Mouse (Mus musculus): ENCODE results near the gene Ptpdc1. TPM values are rescaled to one million over a fixed set of nuclear protein-coding genes. Genes with fewer than 3 reads are reported as not detected.
A peak's percentile ranks its signal among the peaks of the same experiment; 100 is the strongest.

Ptpdc1 gene
- polyA plus RNA-seq, 1 experiment from 2014 or later = 16.9 TPM

- Histone ChIP-seq H3K9me3 (replicated peaks; ENCODE audit: control insufficient read depth, low read length) (no peaks in the 10 kb centered on the region), H3K9ac (replicated peaks; ENCODE audit: low read length) (no peak overlapping the region), H3K4me1 (ENCODE audit: control insufficient read depth, insufficient read depth, low read length) (no peaks in the 10 kb centered on the region), H3K27me3 (ENCODE audit: control insufficient read depth, insufficient read depth, low read length) (no peaks in the 10 kb centered on the region), H3K27ac (replicated peaks; ENCODE audit: low read depth, low read length) (no peak overlapping the region), H3K36me3 (replicated peaks; ENCODE audit: control insufficient read depth, insufficient read depth, low read depth, low read length) (no peaks in the 10 kb centered on the region), H3K4me2 (ENCODE audit: low read depth, low read length) (no peak overlapping the region), H3K4me3 (ENCODE audit: low read depth, low read length) (no peak overlapping the region)
- WGBS = 90% methylated on average over 4 of the region's 4 CpGs
- DNase-seq (ENCODE audit: low spot score) = no peak
- ATAC-seq (replicated peaks; ENCODE audit: insufficient number of reproducible peaks, low FRiP score, low TSS enrichment, low read depth) = no peak
These were observed 21.2 kb upstream of the Ptpdc1 start for GRCm38 (mm10) chr13:48646696-48647095.

GRCm38 (mm10) chr13:48643991-48644390, 18.5 kb upstream of the Ptpdc1 start:
- no peak for ATAC-seq (replicated peaks; ENCODE audit: insufficient number of reproducible peaks, low FRiP score, low TSS enrichment, low read depth)

GRCm38 (mm10) chr13:48643072-48643471, 17.6 kb upstream of the Ptpdc1 start:
- Histone ChIP-seq H3K36me3 (replicated peaks; ENCODE audit: control insufficient read depth, insufficient read depth, low read depth, low read length) (no peaks in the 10 kb centered on the region), H3K4me3 (ENCODE audit: low read depth, low read length) (no peak overlapping the region), H3K9me3 (replicated peaks; ENCODE audit: control insufficient read depth, low read length) (no peaks in the 10 kb centered on the region), H3K27me3 (ENCODE audit: control insufficient read depth, insufficient read depth, low read length) (no peaks in the 10 kb centered on the region), H3K9ac (replicated peaks; ENCODE audit: low read length) (no peak overlapping the region), H3K4me1 (ENCODE audit: control insufficient read depth, insufficient read depth, low read length) (no peaks in the 10 kb centered on the region), H3K27ac (replicated peaks; ENCODE audit: low read depth, low read length) (no peak overlapping the region), H3K4me2 (ENCODE audit: low read depth, low read length) (no peak overlapping the region)
- 80% methylated on average over 6 of the region's 6 CpGs for WGBS
- DNase-seq (ENCODE audit: low spot score) = no peak
- no peak for ATAC-seq (replicated peaks; ENCODE audit: insufficient number of reproducible peaks, low FRiP score, low TSS enrichment, low read depth)

More at GRCm38 (mm10) chr13:48643991-48644390, 18.5 kb upstream of the Ptpdc1 start:
- no peak overlapping the region for H3K4me2 ChIP-seq (ENCODE audit: low read depth, low read length)
- no peaks in the 10 kb centered on the region for H3K9me3 ChIP-seq (replicated peaks; ENCODE audit: control insufficient read depth, low read length)
- no peaks in the 10 kb centered on the region for H3K4me1 ChIP-seq (ENCODE audit: control insufficient read depth, insufficient read depth, low read length)
- no peak overlapping the region for H3K9ac ChIP-seq (replicated peaks; ENCODE audit: low read length)
- no peak overlapping the region for H3K4me3 ChIP-seq (ENCODE audit: low read depth, low read length)
- H3K27me3 ChIP-seq (ENCODE audit: control insufficient read depth, insufficient read depth, low read length) = no peaks in the 10 kb centered on the region
- H3K27ac ChIP-seq (replicated peaks; ENCODE audit: low read depth, low read length) = no peak overlapping the region
- 86% methylated on average over 3 of the region's 3 CpGs for WGBS
- no peak for DNase-seq (ENCODE audit: low spot score)
- no peaks in the 10 kb centered on the region for H3K36me3 ChIP-seq (replicated peaks; ENCODE audit: control insufficient read depth, insufficient read depth, low read depth, low read length)

GRCm38 (mm10) chr13:48639570-48639969, 14.1 kb upstream of the Ptpdc1 start:
- Histone ChIP-seq H3K9me3 (replicated peaks; ENCODE audit: control insufficient read depth, low read length) (no peaks in the 10 kb centered on the region), H3K27me3 (ENCODE audit: control insufficient read depth, insufficient read depth, low read length) (no peaks in the 10 kb centered on the region), H3K4me2 (ENCODE audit: low read depth, low read length) (no peak overlapping the region), H3K4me3 (ENCODE audit: low read depth, low read length) (no peak overlapping the region), H3K9ac (replicated peaks; ENCODE audit: low read length) (no peak overlapping the region), H3K27ac (replicated peaks; ENCODE audit: low read depth, low read length) (no peak overlapping the region), H3K4me1 (ENCODE audit: control insufficient read depth, insufficient read depth, low read length) (no peaks in the 10 kb centered on the region), H3K36me3 (replicated peaks; ENCODE audit: control insufficient read depth, insufficient read depth, low read depth, low read length) (no peaks in the 10 kb centered on the region)
- DNase-seq (ENCODE audit: low spot score) = peak; percentile 84
- ATAC-seq (replicated peaks; ENCODE audit: insufficient number of reproducible peaks, low FRiP score, low TSS enrichment, low read depth) = no peak

- H3K27me3 ChIP-seq (ENCODE audit: control insufficient read depth, insufficient read depth, low read length) = no peaks in the 10 kb centered on the region
- 52% methylated on average over 2 of the region's 2 CpGs for WGBS
These were observed 12.2 kb upstream of the Ptpdc1 start for GRCm38 (mm10) chr13:48637706-48638105.

GRCm38 (mm10) chr13:48631691-48632090, 6.2 kb upstream of the Ptpdc1 start:
- Histone ChIP-seq H3K9me3 (replicated peaks; ENCODE audit: control insufficient read depth, low read length) (no peaks in the 10 kb centered on the region), H3K4me2 (ENCODE audit: low read depth, low read length) (no peak overlapping the region), H3K27me3 (ENCODE audit: control insufficient read depth, insufficient read depth, low read length) (no peaks in the 10 kb centered on the region), H3K4me1 (ENCODE audit: control insufficient read depth, insufficient read depth, low read length) (no peaks in the 10 kb centered on the region), H3K36me3 (replicated peaks; ENCODE audit: control insufficient read depth, insufficient read depth, low read depth, low read length) (no peaks in the 10 kb centered on the region), H3K9ac (replicated peaks; ENCODE audit: low read length) (no peak overlapping the region), H3K4me3 (ENCODE audit: low read depth, low read length) (no peak overlapping the region), H3K27ac (replicated peaks; ENCODE audit: low read depth, low read length) (no peak overlapping the region)
- 80% methylated on average over 5 of the region's 5 CpGs for WGBS
- ATAC-seq (replicated peaks; ENCODE audit: insufficient number of reproducible peaks, low FRiP score, low TSS enrichment, low read depth) = no peak
- DNase-seq (ENCODE audit: low spot score) = no peak

More at GRCm38 (mm10) chr13:48637706-48638105, 12.2 kb upstream of the Ptpdc1 start:
- H3K9me3 ChIP-seq (replicated peaks; ENCODE audit: control insufficient read depth, low read length) = no peaks in the 10 kb centered on the region
- H3K36me3 ChIP-seq (replicated peaks; ENCODE audit: control insufficient read depth, insufficient read depth, low read depth, low read length) = no peaks in the 10 kb centered on the region
- H3K4me2 ChIP-seq (ENCODE audit: low read depth, low read length) = no peak overlapping the region
- no peak for DNase-seq (ENCODE audit: low spot score)
- no peak overlapping the region for H3K9ac ChIP-seq (replicated peaks; ENCODE audit: low read length)
- H3K4me3 ChIP-seq (ENCODE audit: low read depth, low read length) = no peak overlapping the region
- H3K27ac ChIP-seq (replicated peaks; ENCODE audit: low read depth, low read length) = no peak overlapping the region
- no peaks in the 10 kb centered on the region for H3K4me1 ChIP-seq (ENCODE audit: control insufficient read depth, insufficient read depth, low read length)
- ATAC-seq (replicated peaks; ENCODE audit: insufficient number of reproducible peaks, low FRiP score, low TSS enrichment, low read depth) = no peak

GRCm38 (mm10) chr13:48624968-48625398, 481 bp downstream of the Ptpdc1 start:
- peak overlapping the region; percentile 79 for H3K4me3 ChIP-seq (ENCODE audit: low read depth, low read length)
- H3K27ac ChIP-seq (replicated peaks; ENCODE audit: low read depth, low read length) = peak overlapping the region; percentile 47; the same call in 1 of the 2 replicates
- ATAC-seq (replicated peaks; ENCODE audit: insufficient number of reproducible peaks, low FRiP score, low TSS enrichment, low read depth) = peak; percentile 66
- no peaks in the 10 kb centered on the region for H3K9me3 ChIP-seq (replicated peaks; ENCODE audit: control insufficient read depth, low read length)
- H3K4me1 ChIP-seq (ENCODE audit: control insufficient read depth, insufficient read depth, low read length) = no peaks in the 10 kb centered on the region
- peak overlapping the region; percentile 91 for H3K9ac ChIP-seq (replicated peaks; ENCODE audit: low read length)
- 3% methylated on average over 26 of the region's 26 CpGs for WGBS
- H3K36me3 ChIP-seq (replicated peaks; ENCODE audit: control insufficient read depth, insufficient read depth, low read depth, low read length) = no peaks in the 10 kb centered on the region
- DNase-seq (ENCODE audit: low spot score) = no peak
- H3K4me2 ChIP-seq (ENCODE audit: low read depth, low read length) = peak overlapping the region; percentile 74
- H3K27me3 ChIP-seq (ENCODE audit: control insufficient read depth, insufficient read depth, low read length) = no peaks in the 10 kb centered on the region

- no peak overlapping the region for H3K27ac ChIP-seq (replicated peaks; ENCODE audit: low read depth, low read length)
- no peaks in the 10 kb centered on the region; the same call in 1 of the 2 replicates for H3K9me3 ChIP-seq (replicated peaks; ENCODE audit: control insufficient read depth, low read length)
- WGBS = 30% methylated on average over 4 of the region's 4 CpGs
- no peak overlapping the region for H3K9ac ChIP-seq (replicated peaks; ENCODE audit: low read length)
- ATAC-seq (replicated peaks; ENCODE audit: insufficient number of reproducible peaks, low FRiP score, low TSS enrichment, low read depth) (0 out of 2 replicates have a peak, but pooled peaks have one; percentile 39), DNase-seq (ENCODE audit: low spot score) (peak; percentile 76)
- no peaks in the 10 kb centered on the region for H3K27me3 ChIP-seq (ENCODE audit: control insufficient read depth, insufficient read depth, low read length)
- no peaks in the 10 kb centered on the region for H3K4me1 ChIP-seq (ENCODE audit: control insufficient read depth, insufficient read depth, low read length)
- no peak overlapping the region for H3K4me2 ChIP-seq (ENCODE audit: low read depth, low read length)
- H3K4me3 ChIP-seq (ENCODE audit: low read depth, low read length) = no peak overlapping the region
- no peaks in the 10 kb centered on the region for H3K36me3 ChIP-seq (replicated peaks; ENCODE audit: control insufficient read depth, insufficient read depth, low read depth, low read length)
These were observed 6.6 kb downstream of the Ptpdc1 start for GRCm38 (mm10) chr13:48618890-48619289.
